Mouse (Mus musculus) olfactory bulb, adult 2 months (tissue): ENCODE data around the gene Gm12184.

Experiments used
- CTCF ChIP-seq: fragments of 200-500 bp; IDR thresholded peaks from 2 replicates; pipeline ENCODE4 v1.5.1; 2012; ENCODE audit warnings: low read depth, mild to moderate bottlenecking, low read length, moderate library complexity; ENCODE audit not compliant: insufficient read depth
- POLR2A ChIP-seq: fragments of 200-500 bp; IDR thresholded peaks from 2 replicates; pipeline ENCODE4 v1.6.1; 2012; ENCODE audit warnings: mild to moderate bottlenecking, low read depth, low read length, moderate library complexity; ENCODE audit not compliant: insufficient read depth

DNA sequence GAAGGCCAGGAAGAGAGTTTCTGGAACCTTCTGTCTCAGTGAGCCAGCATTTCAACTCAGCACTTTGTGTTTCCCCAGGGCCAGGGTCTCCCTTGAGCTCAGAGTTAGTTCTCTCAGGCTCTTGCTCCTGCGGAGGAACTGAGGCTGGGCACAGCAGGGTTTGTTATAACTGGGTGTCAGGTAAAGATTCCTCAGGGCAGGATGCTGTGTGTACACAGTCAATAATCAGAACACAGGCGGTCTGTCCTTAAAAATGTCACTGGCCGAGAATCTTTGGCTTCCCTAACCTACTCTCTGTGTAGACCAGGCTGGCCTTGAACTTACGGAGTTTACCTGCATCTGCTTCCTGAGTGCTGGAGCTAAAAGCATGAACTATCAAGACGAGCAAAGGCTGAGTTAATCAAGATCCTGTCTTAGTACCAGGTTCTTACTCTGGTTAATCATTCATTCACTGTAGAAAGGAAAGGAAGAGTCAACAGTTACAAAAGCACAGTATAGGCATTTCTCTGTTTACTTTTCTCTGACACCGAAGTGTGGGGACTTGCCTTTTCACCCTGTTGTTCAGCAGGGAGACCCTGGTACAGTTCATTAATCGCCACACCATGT, 46.3 kb upstream of the Gm12184 start:
- no peak for TF ChIP-seq CTCF
- TF ChIP-seq POLR2A = no peak
